Mouse (Mus musculus): ENCODE measurements around the gene C2cd4c.

Gene C2cd4c

DNA sequence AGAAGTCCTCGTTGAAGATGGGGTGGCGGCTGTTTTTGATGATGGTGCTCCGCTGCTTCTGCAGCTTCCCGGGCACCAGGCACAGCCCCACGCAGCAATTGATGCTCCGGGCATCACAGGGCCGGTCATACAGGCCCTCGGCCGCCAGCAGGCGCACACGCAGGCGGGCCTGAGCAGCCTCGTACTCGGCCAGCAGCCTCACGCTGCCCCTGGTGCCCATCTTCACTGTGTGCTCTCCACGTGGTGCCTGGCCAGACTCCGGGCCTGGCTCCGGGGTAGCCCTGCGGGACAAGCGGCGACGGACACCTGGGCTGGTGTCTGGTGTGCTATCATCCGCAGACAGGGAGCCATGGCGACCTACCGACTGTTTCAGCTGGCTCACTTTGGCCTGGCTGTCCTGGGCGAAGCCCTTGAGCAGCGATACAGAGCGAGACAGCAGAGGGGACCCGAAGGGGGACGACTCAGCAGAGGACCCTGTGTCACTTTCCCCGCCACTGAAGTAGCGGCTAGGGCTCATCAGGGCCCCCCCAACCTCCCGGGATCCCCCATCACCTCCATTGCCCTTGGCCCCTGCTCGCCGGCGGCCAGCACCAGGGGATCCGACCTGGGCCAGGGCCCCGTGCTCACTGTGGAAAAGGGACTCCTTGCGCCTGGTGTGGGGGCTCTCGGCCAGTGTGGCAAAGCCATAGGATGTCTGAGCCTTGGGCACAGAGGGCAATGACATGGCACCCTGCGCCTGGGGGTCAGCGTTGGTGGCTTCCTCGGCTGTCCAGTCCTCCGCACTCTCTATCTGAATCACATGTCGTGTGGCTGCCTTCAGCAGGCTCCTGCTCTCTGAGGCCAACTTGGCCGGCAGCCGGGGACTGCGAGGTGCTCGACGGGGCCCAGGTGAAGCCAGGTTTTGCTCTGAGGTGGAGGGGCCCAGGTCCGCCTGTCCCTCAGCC, 1.4 kb downstream of the C2cd4c start:
- no peak for DNase-seq (ENCODE audit: low spot score in 2 of 2)

DNA sequence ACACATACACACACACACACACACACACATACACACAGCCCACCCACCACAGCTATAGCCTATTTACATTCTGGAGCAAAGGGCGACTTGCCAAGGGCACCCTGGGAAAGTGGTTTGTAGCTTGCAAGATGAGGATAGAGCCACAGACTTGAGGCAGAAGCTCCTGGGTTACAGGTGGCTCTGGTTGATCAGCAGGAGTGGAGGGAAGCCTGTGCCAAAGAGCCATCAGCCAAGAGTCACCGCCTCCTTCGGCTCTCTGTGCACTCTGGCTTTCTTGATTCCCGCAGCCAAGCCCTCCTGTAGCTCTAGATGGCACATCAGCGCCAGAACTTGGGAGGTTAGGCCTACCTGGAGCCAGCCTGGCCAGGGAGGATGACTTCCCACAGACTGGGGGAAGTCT, 2.5 kb downstream of the C2cd4c start:
- DNase-seq (ENCODE audit: low spot score in 2 of 2) = no peak

- DNase-seq (ENCODE audit: low spot score in 2 of 2) = no peak
These were observed 4.5 kb downstream of the C2cd4c start for GRCm38 (mm10) chr10:79609276-79609675.

- DNase-seq (ENCODE audit: low spot score in 2 of 2) = no peak
These were observed 5.9 kb downstream of the C2cd4c start for GRCm38 (mm10) chr10:79607892-79608291.

DNA sequence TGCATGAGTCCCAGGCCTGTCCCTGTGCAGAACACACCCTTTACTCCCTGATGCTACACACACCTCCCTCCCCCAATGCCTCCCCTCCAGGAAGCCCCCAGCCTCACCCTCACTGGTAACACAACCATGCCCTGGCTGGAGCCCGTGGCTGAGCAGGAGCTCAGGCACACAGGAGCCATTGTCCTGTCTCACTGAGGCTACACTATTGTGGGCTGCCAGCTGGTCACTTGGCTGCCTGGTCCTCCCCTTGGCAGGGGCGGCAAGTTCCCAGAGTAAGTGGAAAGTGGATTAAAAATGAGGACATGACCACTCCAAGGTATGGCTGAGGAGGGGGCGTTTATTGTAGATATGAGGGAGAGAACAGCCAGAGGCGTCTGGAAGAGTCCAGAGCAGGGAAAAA, 7.3 kb downstream of the C2cd4c start:
- DNase-seq (ENCODE audit: low spot score in 2 of 2) = no peak

DNA sequence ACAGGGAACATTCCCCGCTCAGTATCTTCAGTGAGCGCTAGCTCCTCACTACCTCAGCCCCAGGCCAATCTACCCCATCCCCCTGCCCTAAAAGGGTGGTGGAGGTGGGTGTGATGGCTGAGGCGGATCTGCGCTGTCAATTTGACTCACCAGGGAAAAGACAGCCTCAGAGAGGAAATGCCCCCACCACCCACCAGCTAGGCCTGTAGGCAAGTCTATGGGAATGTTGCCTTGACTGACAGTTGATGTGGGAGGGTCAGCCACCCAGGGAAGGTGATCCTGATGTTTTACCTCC, 15.9 kb downstream of the C2cd4c start:
- DNase-seq (ENCODE audit: low spot score in 2 of 2) = no peak

DNA sequence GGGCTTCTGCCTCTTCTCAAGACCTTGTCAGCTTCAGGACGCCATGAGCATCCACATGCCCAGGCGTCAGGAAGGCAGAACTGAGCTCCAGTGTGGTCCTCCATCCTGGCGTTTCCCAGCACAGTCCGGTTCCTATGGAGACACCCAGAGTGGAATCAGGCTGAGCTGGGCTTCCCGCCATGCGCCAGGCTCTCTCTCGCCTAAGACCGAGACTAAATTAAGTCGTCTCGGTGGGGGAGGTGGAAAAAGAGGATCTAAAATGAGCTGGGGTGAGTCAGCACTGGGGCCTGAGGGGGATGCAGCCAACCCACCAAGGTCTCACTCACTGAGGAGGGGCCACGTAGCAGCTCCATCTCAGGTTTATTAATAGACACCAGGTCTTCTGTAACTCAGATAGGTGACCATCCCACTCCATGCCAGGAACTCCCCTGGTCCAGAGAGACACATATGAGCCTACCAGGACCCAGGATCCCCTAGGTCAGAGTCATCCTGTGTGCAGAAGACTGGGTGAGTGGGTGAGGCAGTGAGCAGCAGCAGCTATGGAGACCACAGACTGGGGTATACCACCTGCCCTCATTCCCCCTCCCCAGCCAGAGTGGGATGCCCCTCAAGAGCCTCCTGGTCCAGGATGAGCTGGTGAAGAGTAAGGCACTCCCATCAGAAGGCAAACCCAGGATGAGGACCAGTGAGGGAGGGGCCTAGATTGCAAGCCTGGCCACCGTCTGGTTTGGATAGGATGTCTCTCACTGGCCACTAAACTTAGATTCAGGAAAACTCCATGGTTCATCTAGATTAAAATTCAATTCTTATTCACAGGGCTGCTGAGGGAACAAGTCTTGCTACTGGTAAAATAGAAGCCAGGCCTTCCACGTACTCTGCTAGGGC, 16.5 kb downstream of the C2cd4c start:
- no peak for DNase-seq (ENCODE audit: low spot score in 2 of 2)

- no peak for DNase-seq (ENCODE audit: low spot score in 2 of 2)
These were observed 18.3 kb downstream of the C2cd4c start for GRCm38 (mm10) chr10:79595590-79595929.

DNA sequence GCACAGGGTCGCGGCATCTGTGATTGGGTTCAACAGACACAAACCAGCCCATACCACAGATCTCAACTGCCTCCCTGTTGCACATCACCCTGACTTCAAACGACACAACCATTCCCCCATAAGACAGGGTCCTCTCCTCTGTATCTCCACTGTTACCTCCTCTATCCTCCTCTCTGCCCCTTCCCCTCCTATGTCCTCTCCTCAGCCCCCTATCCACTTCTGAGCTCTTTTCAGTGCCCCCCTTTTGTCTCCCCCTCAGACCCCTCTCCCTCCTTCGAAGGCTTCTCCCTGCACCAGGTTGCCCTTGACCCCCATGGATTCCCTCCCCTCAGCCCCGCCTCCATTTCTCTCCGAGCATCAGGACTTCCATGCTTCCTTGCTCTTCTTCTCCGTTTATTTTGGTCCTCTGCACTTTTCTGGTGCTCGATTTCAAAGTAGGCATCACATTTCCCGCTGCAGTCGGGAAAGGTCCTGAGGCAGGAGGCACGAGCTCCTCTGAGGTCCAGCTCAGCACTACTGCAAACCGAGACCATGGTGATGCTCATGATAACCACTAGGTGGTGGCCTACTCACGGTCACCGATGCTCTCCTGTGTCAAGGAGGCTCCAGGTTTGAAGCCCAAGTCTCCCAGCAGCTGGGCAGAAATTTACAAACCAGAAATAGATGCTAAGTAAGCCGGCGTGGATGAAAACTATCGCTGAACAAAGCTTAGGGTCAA, 18.8 kb downstream of the C2cd4c start:
- no peak for DNase-seq (ENCODE audit: low spot score in 2 of 2)

GRCm38 (mm10) chr10:79594111-79594510, 19.7 kb downstream of the C2cd4c start:
- no peak for DNase-seq (ENCODE audit: low spot score in 2 of 2)

GRCm38 (mm10) chr10:79590702-79591101, 23.1 kb downstream of the C2cd4c start:
- DNase-seq (ENCODE audit: low spot score in 2 of 2) = no peak

DNA sequence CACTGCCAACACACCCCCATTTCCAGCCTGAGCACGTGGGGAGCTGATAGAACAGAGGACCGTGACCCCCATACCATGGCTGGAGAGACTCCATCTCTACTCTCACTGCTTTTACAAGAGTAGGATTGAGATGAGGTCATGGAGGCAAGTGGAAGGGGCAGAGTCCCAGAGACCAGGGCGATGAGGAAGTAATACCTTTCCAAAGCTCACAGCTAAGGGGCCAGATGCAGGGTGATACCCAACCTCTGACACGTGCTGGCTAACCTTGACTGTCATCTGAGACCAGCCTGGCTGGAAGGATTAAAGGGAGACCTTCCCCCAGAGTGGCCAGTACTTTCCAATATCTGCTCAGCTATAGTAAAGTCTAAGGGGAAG, 26.1 kb downstream of the C2cd4c start:
- DNase-seq (ENCODE audit: low spot score in 2 of 2) = no peak

GRCm38 (mm10) chr10:79587061-79587751, 26.6 kb downstream of the C2cd4c start, which contains the start of gene Theg:
Gene Theg, minus strand, starts transcription at chr10:79587331.
- DNase-seq (ENCODE audit: low spot score in 2 of 2) = no peak

- DNase-seq (ENCODE audit: low spot score in 2 of 2) = no peak
These were observed 27.6 kb downstream of the C2cd4c start for GRCm38 (mm10) chr10:79586243-79586642.

DNA sequence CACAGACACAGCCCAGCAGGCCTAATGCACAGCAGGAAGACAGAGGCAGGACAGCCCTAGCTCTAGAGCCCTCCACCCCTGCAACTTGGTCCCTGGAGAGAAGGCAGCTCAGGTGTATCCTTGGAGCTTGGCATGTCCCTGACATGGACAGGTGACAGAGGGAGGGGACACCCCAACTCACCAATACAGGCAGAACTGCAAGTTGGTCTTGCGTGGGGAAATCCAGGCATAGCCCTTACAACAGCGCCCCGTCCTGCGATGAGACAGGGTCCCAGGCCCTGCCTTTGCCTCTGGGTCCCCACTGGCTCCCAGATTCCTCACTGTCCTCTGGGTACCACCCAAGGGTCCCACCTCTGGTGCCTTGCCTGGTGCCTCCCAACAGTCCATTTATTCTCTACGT, 28.1 kb downstream of the C2cd4c start:
- no peak for DNase-seq (ENCODE audit: low spot score in 2 of 2)

GRCm38 (mm10) chr10:79585136-79585535, 28.7 kb downstream of the C2cd4c start:
- DNase-seq (ENCODE audit: low spot score in 2 of 2) = no peak

- DNase-seq (ENCODE audit: low spot score in 2 of 2) = no peak
These were observed 29.4 kb downstream of the C2cd4c start for GRCm38 (mm10) chr10:79584426-79584825.

GRCm38 (mm10) chr10:79584021-79584420, 29.8 kb downstream of the C2cd4c start:
- DNase-seq (ENCODE audit: low spot score in 2 of 2) = no peak

GRCm38 (mm10) chr10:79581501-79581900, 32.3 kb downstream of the C2cd4c start:
- no peak for DNase-seq (ENCODE audit: low spot score in 2 of 2)

DNA sequence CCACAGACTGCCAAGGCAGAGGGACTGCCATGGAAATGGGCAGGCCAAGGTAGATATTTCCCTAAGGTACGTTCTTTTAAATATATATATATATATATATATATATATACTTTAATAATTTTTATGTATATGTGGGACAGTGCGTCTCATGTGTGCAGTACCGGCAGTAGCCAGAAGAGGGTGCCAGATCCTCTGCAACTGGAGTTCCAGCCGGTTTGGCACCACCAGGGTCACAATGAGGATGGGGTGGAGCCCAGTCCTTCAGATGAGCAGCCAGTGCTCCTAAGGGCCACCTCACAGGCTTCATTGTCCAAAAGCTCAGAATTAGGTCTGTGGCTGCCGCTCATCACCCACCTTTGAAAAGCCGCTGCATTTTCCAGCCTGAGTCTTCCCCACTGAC, 33.0 kb downstream of the C2cd4c start:
- DNase-seq (ENCODE audit: low spot score in 2 of 2) = peak; percentile 56 to 85

DNA sequence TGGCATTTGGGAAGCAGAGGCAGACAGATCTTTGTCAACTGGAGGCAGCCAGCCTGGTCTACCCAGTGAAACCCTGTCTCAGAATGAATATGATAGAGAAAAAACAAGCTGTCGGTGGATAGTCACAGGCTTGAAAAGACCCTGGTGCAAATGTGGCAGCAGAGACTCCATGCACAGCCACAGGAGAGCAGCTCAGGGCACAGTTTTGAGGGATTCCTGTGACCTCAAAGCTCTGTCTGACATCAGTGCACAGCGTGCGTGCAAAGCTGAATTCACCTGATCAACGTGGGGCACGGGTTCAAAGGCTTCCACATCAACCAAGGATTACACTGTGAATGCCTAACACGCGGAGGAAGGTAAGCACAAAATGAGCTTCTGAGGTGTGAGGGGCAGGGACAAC, 33.5 kb downstream of the C2cd4c start:
- no peak for DNase-seq (ENCODE audit: low spot score in 2 of 2)

GRCm38 (mm10) chr10:79579781-79580180, 34.0 kb downstream of the C2cd4c start:
- no peak for DNase-seq (ENCODE audit: low spot score in 2 of 2)
